Mouse (Mus musculus) embryonic fibroblast, embryonic 13.5 days (primary cell): ENCODE results near the gene Gm20388.
"Not testable (repeated sequence)": the region's sequence is repeated elsewhere in the genome, so short reads cannot be mapped to it uniquely, and the experiment has no call there.

Experiments
- CTCF ChIP-seq: IDR thresholded peaks from 2 replicates; pipeline ENCODE4 v1.5.1; 2011; ENCODE audit warnings: mild to moderate bottlenecking, control low read depth, low read length, moderate library complexity, borderline replicate concordance; ENCODE audit not compliant: insufficient read depth
- POLR2A ChIP-seq: IDR thresholded peaks from 2 replicates; pipeline ENCODE4 v1.6.1; 2011; ENCODE audit warnings: low read depth, mild to moderate bottlenecking, control low read depth, low read length, moderate library complexity

DNA sequence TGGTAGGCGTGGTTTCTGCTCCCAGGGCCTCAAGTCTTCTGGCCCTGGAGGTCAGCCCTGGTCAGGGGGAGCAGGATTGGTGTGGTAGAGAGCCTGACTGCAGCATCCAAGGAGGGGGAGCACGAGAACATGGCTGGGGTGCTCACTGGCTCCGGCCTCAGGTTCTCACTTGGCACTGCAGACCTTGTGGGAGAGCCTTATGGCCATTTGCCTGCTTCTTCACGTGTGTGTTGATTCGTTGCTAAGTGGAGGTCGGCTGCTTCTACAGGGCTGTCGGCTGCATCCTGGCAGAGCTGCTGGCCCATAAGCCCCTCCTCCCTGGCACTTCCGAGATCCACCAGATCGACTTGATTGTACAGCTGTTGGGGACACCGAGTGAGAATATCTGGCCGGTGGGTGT lies 3319.7 kb downstream of the Gm20388 start:
- not testable (repeated sequence) for TF ChIP-seq POLR2A, CTCF
